ENCODE assay signal across 10 mouse cellular contexts in the genomic region with DNA sequence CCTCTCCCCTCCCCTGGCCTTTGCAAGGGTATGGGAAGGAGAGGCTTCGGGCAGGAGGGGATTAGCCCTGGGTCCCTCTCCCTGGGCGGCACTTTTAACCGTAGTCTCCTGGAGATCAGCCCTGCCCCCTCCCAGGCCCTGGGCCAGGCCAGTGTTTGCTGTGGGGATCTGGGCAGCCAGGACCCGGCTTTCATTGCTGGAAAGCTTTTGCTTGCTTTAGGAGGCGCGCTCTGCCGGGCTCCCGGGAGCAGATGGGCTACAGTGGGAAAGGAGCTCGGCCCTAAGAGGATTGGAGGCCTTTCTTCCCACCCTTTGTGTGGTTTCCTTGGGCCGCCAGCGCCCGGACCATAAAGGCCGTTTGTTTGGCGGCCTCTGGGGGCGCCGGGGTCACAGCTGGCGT. TPM values are rescaled to one million over a fixed set of nuclear protein-coding genes. Genes with fewer than 3 reads are reported as not detected.
DNase-seq lines count a peak whose midpoint lies in the region; ATAC-seq and TF ChIP-seq lines count a peak whose summit lies in the region.
"Had no signal": no experiment of that assay in that cellular context is flagged by ENCODE, and none has a peak within 500 bp of the region (broad histone marks: within the 10 kb centered on the region; RNA-seq: fewer than 3 reads in every experiment).

No protein-coding gene starts in this region.

- no peak for TF ChIP-seq CTCF in midbrain, postnatal 0 days (IDR thresholded peaks at IDR 0.05)

- DNase-seq in 3T3-L1 (ENCODE audit: low read depth, low spot score): peak; percentile 31
- peak; percentile 65 for DNase-seq in embryo, embryonic 10.5 days (ENCODE audit: low spot score)
- DNase-seq in midbrain, postnatal 0 days (ENCODE audit: low spot score): no peak
- DNase-seq in kidney, adult 9 months: no peak
- no peak for DNase-seq in cerebellum, adult 11-12 months
- DNase-seq in left cerebral cortex, adult 8-10 months (ENCODE audit: low spot score in 2 of 2): no peak
- DNase-seq: heart, adult 2 months had no signal

- 0 out of 2 replicates have a peak overlapping the region, but pooled peaks have one; percentile 6 for H3K9ac ChIP-seq in hindbrain, embryonic 12.5 days
- H3K9ac ChIP-seq in midbrain, postnatal 0 days (replicated peaks; ENCODE audit: low read length, poor library complexity, severe bottlenecking): no peak overlapping the region; the same call in 1 of the 2 replicates

- no peak overlapping the region for H3K4me3 ChIP-seq in hindbrain, embryonic 12.5 days
- H3K4me3 ChIP-seq in midbrain, postnatal 0 days (ENCODE audit: low read depth, low read length): no peak overlapping the region
- H3K4me3 ChIP-seq: heart, adult 2 months had no signal

- peaks cover 5% of the 10 kb centered on the region; the same call in 1 of the 2 replicates for H3K27me3 ChIP-seq in hindbrain, embryonic 12.5 days
- no peaks in the 10 kb centered on the region for H3K27me3 ChIP-seq in midbrain, postnatal 0 days (ENCODE audit: insufficient read depth, low read length)

- H3K4me2 ChIP-seq in hindbrain, embryonic 12.5 days (replicated peaks): no peak overlapping the region
- H3K4me2 ChIP-seq in midbrain, postnatal 0 days (ENCODE audit: low read depth, low read length, poor library complexity, severe bottlenecking): no peak overlapping the region

- ATAC-seq in hindbrain, embryonic 12.5 days (ENCODE audit: low FRiP score): no peak
- ATAC-seq in midbrain, postnatal 0 days (ENCODE audit: low FRiP score): peak; percentile 57; the same call in 1 of the 2 replicates

- H3K9me3 ChIP-seq in hindbrain, embryonic 12.5 days (replicated peaks): no peaks in the 10 kb centered on the region
- no peaks in the 10 kb centered on the region for H3K9me3 ChIP-seq in midbrain, postnatal 0 days (ENCODE audit: low read length)

- H3K27ac ChIP-seq in hindbrain, embryonic 12.5 days: peak overlapping the region; percentile 74
- H3K27ac ChIP-seq in midbrain, postnatal 0 days (ENCODE audit: low read depth, low read length): peak overlapping the region; percentile 38; the same call in 1 of the 2 replicates
- H3K27ac ChIP-seq: heart, adult 2 months had no signal

- 5% methylated on average over 17 of the region's 17 CpGs for WGBS in hindbrain, embryonic 12.5 days
- WGBS in midbrain, postnatal 0 days: 6% methylated on average over 14 of the region's 17 CpGs

- H3K4me1 ChIP-seq in hindbrain, embryonic 12.5 days: peaks cover 46% of the 10 kb centered on the region
- peaks cover 21% of the 10 kb centered on the region for H3K4me1 ChIP-seq in midbrain, postnatal 0 days (ENCODE audit: insufficient read depth, low read length)

- no peaks in the 10 kb centered on the region for H3K36me3 ChIP-seq in hindbrain, embryonic 12.5 days
- no peaks in the 10 kb centered on the region for H3K36me3 ChIP-seq in midbrain, postnatal 0 days (ENCODE audit: insufficient read depth, low read length)

RNA-seq across cellular contexts. Expression of a gene that starts 24.2 kb away (rescaled TPM):
- 31.6 and 34.9 TPM in 2 replicates for polyA plus RNA-seq in hindbrain, embryonic 12.5 days (2016; fragmentation: Nextera tagmentation; extraction: Ambion mirVana)
- total RNA-seq in midbrain, postnatal 0 days (2014; rRNA removed): 60.0 and 71.3 TPM in 2 replicates
- polyA plus RNA-seq in midbrain, postnatal 0 days (2015; fragmentation: Nextera tagmentation; extraction: Ambion mirVana): 64.3 and 72.3 TPM in 2 replicates
- 100 to 1,000 TPM in 2 of 4 experiments, 10 to 100 TPM in 2; 51.2 to 165 (median 86.4) TPM for total RNA-seq in left cerebral cortex, adult 8-10 months (2022)
- total RNA-seq: MEL; neutrophil, adult 5-6 weeks had no signal

RNA-seq across cellular contexts. Expression of a gene that starts 26.0 kb away (rescaled TPM):
- polyA plus RNA-seq in hindbrain, embryonic 12.5 days (2016; fragmentation: Nextera tagmentation; extraction: Ambion mirVana): 25.4 and 30.8 TPM in 2 replicates
- 149 and 202 TPM in 2 replicates for total RNA-seq in midbrain, postnatal 0 days (2014; rRNA removed)
- polyA plus RNA-seq in midbrain, postnatal 0 days (2015; fragmentation: Nextera tagmentation; extraction: Ambion mirVana): 13.6 and 15.6 TPM in 2 replicates
- 10 to 100 TPM; 13.2 to 15.0 (median 14.0) TPM for total RNA-seq in left cerebral cortex, adult 8-10 months (2022)
- total RNA-seq: neutrophil, adult 5-6 weeks had no signal

RNA-seq across cellular contexts. Expression of a gene that starts 31.1 kb away (rescaled TPM):
- polyA plus RNA-seq in hindbrain, embryonic 12.5 days (2016; fragmentation: Nextera tagmentation; extraction: Ambion mirVana): 19.7 and 20.3 TPM in 2 replicates
- total RNA-seq in midbrain, postnatal 0 days (2014; rRNA removed): 62.7 and 79.7 TPM in 2 replicates
- 39.0 and 39.7 TPM in 2 replicates for polyA plus RNA-seq in midbrain, postnatal 0 days (2015; fragmentation: Nextera tagmentation; extraction: Ambion mirVana)
- total RNA-seq in left cerebral cortex, adult 8-10 months (2022): 100 to 1,000 TPM in 1 of 4 experiments, 10 to 100 TPM in 3; 32.7 to 131 (median 67.3) TPM
- total RNA-seq: MEL; neutrophil, adult 5-6 weeks had no signal

RNA-seq across cellular contexts. Expression of a gene that starts 36.8 kb away (rescaled TPM):
- polyA plus RNA-seq in hindbrain, embryonic 12.5 days (2016; fragmentation: Nextera tagmentation; extraction: Ambion mirVana): 14.6 and 17.8 TPM in 2 replicates
- 48.5 and 48.8 TPM in 2 replicates for total RNA-seq in midbrain, postnatal 0 days (2014; rRNA removed)
- polyA plus RNA-seq in midbrain, postnatal 0 days (2015; fragmentation: Nextera tagmentation; extraction: Ambion mirVana): 38.8 and 44.4 TPM in 2 replicates
- total RNA-seq in left cerebral cortex, adult 8-10 months (2022): 100 to 1,000 TPM in 2 of 4 experiments, 10 to 100 TPM in 2; 39.2 to 176 (median 85.0) TPM
- total RNA-seq: neutrophil, adult 5-6 weeks had no signal

Comparison
In these comparisons a context has a peak if more than half of its experiments do, and no peak if none do; other contexts are left out.
1. DNase-seq: peak in 3T3-L1 (single experiment) and embryo, embryonic 10.5 days (single experiment); none in midbrain, postnatal 0 days (single experiment), kidney, adult 9 months (single experiment), cerebellum, adult 11-12 months (single experiment) and left cerebral cortex, adult 8-10 months (0 of 2).